Mouse (Mus musculus): ENCODE measurements around the gene Kdm5c. TPM values are rescaled to one million over a fixed set of nuclear protein-coding genes. Genes with fewer than 3 reads are reported as not detected.
A peak's percentile ranks its signal among the peaks of the same experiment; 100 is the strongest.

The Kdm5c gene
- 128 and 151 TPM in 2 replicates for total RNA-seq (2012; rRNA removed)

DNA sequence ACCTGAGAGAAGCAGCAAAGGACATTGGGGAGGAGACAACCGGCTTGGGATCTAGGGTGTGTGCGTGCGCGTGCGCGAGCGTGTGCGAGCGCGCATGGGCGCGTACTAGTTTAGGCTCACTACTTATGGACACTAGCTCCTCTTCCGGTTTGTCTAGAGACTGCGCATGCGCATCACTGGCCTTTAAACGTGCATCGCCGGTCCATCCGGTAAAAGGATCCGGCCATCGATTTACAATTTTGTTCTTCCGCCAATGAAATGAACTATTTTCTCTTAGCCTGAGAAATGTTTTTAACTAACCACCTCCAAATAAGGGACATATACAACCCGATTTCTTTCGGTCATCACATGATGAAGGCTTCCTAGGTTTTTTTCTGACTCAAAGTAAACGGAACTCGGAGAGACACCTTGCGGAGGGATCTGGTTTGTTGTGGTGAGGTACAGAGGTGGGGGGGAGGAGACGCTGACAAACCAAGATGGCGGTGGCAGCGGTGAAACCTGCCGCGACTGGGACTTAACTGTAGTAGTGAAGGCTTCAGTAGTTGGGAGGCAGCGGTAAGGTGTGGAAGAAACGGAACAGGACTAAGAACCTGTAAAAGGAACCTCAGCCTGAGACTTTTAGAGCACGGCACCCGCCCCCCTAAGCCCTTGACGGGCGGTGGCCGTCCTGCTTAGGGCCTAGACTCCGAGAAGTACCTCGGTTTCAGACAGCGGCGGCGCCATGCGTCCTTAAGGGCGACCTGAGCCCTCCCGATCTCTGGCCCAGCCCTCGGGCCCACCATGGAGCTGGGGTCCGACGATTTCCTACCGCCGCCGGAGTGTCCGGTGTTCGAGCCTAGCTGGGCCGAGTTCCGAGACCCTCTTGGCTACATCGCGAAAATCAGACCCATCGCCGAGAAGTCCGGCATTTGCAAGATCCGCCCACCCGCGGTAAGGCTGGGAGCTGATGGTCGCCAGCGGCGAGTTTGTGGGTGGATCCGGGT lies at the start of gene Kdm5c:
TSS of gene Kdm5c (plus strand) at position 240 of the 983 bp plus-strand sequence.
- Histone ChIP-seq H3K4me3 (ENCODE audit: insufficient read depth in 1 of 2, low read depth in 1 of 2, low read length in 2 of 2, poor library complexity in 1 of 2, severe bottlenecking in 1 of 2) (peak within 1 kb of the TSS; percentile 84 to 97), H3K9ac (ENCODE audit: insufficient read depth, low read depth, low read length, poor library complexity, severe bottlenecking) (peak within 1 kb of the TSS; percentile 91), H3K27ac (ENCODE audit: insufficient read depth, low read depth, low read length, poor library complexity, severe bottlenecking) (peak within 1 kb of the TSS; percentile 80), H3K36me3 (ENCODE audit: control insufficient read depth, insufficient read depth, low read length, poor library complexity, severe bottlenecking) (peaks cover 2% of the 10 kb centered on the region), H3K4me1 (ENCODE audit: control insufficient read depth in 2 of 2, insufficient read depth in 2 of 2, low read length in 2 of 2, poor library complexity in 1 of 2) (no peaks in the 10 kb centered on the region), H3K9me3 (ENCODE audit: control insufficient read depth, insufficient read depth, low read depth, low read length) (no peaks in the 10 kb centered on the region)
- peak; percentile 91 for DNase-seq (ENCODE audit: low read depth, low spot score)
- in situ Hi-C loops (cut with MboI; ENCODE audit: low sequenced_read_pairs in 2 of 2, unreplicated experiment in 2 of 2), result no loop called here
- TF ChIP-seq HCFC1 (IDR thresholded peaks at IDR 0.05; ENCODE audit: borderline replicate concordance, insufficient read depth, low read length) (peak; percentile 18; the same call in 1 of the 2 replicates), CHD2 (IDR thresholded peaks at IDR 0.05; ENCODE audit: low read depth, low read length) (peak; percentile 79), ZC3H11A (IDR thresholded peaks at IDR 0.05; ENCODE audit: borderline replicate concordance, low read depth, low read length) (no peak), ZNF384 (IDR thresholded peaks at IDR 0.05; ENCODE audit: low read depth, low read length) (no peak)

- Histone ChIP-seq H3K4me3 (ENCODE audit: insufficient read depth in 1 of 2, low read depth in 1 of 2, low read length in 2 of 2, poor library complexity in 1 of 2, severe bottlenecking in 1 of 2) (no peak overlapping the region), H3K9me3 (ENCODE audit: control insufficient read depth, insufficient read depth, low read depth, low read length) (no peaks in the 10 kb centered on the region), H3K27ac (ENCODE audit: insufficient read depth, low read depth, low read length, poor library complexity, severe bottlenecking) (no peak overlapping the region), H3K4me1 (ENCODE audit: control insufficient read depth in 2 of 2, insufficient read depth in 2 of 2, low read length in 2 of 2, poor library complexity in 1 of 2) (no peaks in the 10 kb centered on the region), H3K36me3 (ENCODE audit: control insufficient read depth, insufficient read depth, low read length, poor library complexity, severe bottlenecking) (no peaks in the 10 kb centered on the region), H3K9ac (ENCODE audit: insufficient read depth, low read depth, low read length, poor library complexity, severe bottlenecking) (no peak overlapping the region)
- no peak for DNase-seq (ENCODE audit: low read depth, low spot score)
- TF ChIP-seq ZNF384 (IDR thresholded peaks at IDR 0.05; ENCODE audit: low read depth, low read length) (no peak), HCFC1 (IDR thresholded peaks at IDR 0.05; ENCODE audit: borderline replicate concordance, insufficient read depth, low read length) (no peak), MAFK (IDR thresholded peaks at IDR 0.05; ENCODE audit: insufficient read depth, low read depth, low read length) (no peak), ZC3H11A (IDR thresholded peaks at IDR 0.05; ENCODE audit: borderline replicate concordance, low read depth, low read length) (no peak), CHD2 (IDR thresholded peaks at IDR 0.05; ENCODE audit: low read depth, low read length) (no peak)
- in situ Hi-C loops (cut with MboI; ENCODE audit: low sequenced_read_pairs in 2 of 2, unreplicated experiment in 2 of 2), result no loop called here
Measured at GRCm38 (mm10) chrX:152187151-152187550, 45.7 kb upstream of the Kdm5c start.

GRCm38 (mm10) chrX:152191266-152191665 lies 41.6 kb upstream of the Kdm5c start:
- in situ Hi-C loops (cut with MboI; ENCODE audit: low sequenced_read_pairs in 2 of 2, unreplicated experiment in 2 of 2), result no loop called here
- DNase-seq (ENCODE audit: low read depth, low spot score), result no peak
- Histone ChIP-seq H3K27ac (ENCODE audit: insufficient read depth, low read depth, low read length, poor library complexity, severe bottlenecking) (no peak overlapping the region), H3K36me3 (ENCODE audit: control insufficient read depth, insufficient read depth, low read length, poor library complexity, severe bottlenecking) (no peaks in the 10 kb centered on the region), H3K9me3 (ENCODE audit: control insufficient read depth, insufficient read depth, low read depth, low read length) (no peaks in the 10 kb centered on the region), H3K4me1 (ENCODE audit: control insufficient read depth in 2 of 2, insufficient read depth in 2 of 2, low read length in 2 of 2, poor library complexity in 1 of 2) (no peaks in the 10 kb centered on the region), H3K4me3 (ENCODE audit: insufficient read depth in 1 of 2, low read depth in 1 of 2, low read length in 2 of 2, poor library complexity in 1 of 2, severe bottlenecking in 1 of 2) (no peak overlapping the region), H3K9ac (ENCODE audit: insufficient read depth, low read depth, low read length, poor library complexity, severe bottlenecking) (no peak overlapping the region)
- TF ChIP-seq ZNF384 (IDR thresholded peaks at IDR 0.05; ENCODE audit: low read depth, low read length) (no peak), ZC3H11A (IDR thresholded peaks at IDR 0.05; ENCODE audit: borderline replicate concordance, low read depth, low read length) (no peak), MAFK (IDR thresholded peaks at IDR 0.05; ENCODE audit: insufficient read depth, low read depth, low read length) (no peak), HCFC1 (IDR thresholded peaks at IDR 0.05; ENCODE audit: borderline replicate concordance, insufficient read depth, low read length) (no peak), CHD2 (IDR thresholded peaks at IDR 0.05; ENCODE audit: low read depth, low read length) (no peak)

DNA sequence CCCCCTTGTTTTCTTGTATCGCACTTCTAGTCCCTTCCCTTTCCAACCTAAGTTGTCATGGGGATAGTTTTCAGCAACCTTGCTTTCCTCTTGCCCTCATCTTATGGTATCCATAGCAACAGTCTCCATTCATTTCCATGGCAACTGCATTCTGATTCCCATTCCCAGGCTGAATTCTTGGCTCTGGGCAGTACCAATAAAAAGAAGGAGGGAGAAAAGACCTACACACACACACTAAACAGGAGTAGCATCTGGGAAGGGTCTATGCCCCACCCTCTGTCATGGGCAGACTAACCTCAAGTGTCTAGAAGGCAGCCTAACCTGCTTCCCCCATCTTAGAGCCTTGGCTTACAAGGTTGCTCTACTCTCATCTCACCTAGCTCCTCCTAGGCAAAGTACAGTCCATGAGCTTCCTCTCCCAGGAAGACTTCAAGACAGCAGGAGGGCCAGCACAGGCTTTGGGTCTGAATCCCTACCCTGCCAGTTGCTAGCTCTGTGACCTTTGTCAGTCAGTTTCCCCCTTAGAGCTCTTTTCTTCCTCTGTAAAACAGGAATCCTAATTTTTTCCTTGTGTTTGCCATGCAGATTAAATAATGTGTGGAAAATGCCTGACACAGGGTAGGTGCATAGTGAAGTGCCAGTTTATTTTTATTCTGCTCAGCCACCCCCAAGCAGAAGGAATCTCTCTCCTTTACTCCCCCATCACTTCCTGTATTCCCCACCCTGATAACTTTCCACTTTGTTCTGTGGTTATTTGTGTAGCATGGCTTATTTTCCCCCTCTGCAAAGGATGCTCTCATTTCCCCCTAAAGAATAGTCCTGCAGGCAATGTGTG lies 34.8 kb upstream of the Kdm5c start:
- no peaks in the 10 kb centered on the region for H3K36me3 ChIP-seq (ENCODE audit: control insufficient read depth, insufficient read depth, low read length, poor library complexity, severe bottlenecking)
- no peak for DNase-seq (ENCODE audit: low read depth, low spot score)
- in situ Hi-C loops (cut with MboI; ENCODE audit: low sequenced_read_pairs in 2 of 2, unreplicated experiment in 2 of 2), result no loop called here
- no peak overlapping the region for H3K27ac ChIP-seq (ENCODE audit: insufficient read depth, low read depth, low read length, poor library complexity, severe bottlenecking)
- H3K9me3 ChIP-seq (ENCODE audit: control insufficient read depth, insufficient read depth, low read depth, low read length), result no peaks in the 10 kb centered on the region
- H3K4me1 ChIP-seq (ENCODE audit: control insufficient read depth in 2 of 2, insufficient read depth in 2 of 2, low read length in 2 of 2, poor library complexity in 1 of 2), result peaks cover 0 to 6% of the 10 kb centered on the region in 2 experiments; a peak in 1 of 4 replicates
- no peak overlapping the region for H3K9ac ChIP-seq (ENCODE audit: insufficient read depth, low read depth, low read length, poor library complexity, severe bottlenecking)
- no peak overlapping the region for H3K4me3 ChIP-seq (ENCODE audit: insufficient read depth in 1 of 2, low read depth in 1 of 2, low read length in 2 of 2, poor library complexity in 1 of 2, severe bottlenecking in 1 of 2)
- TF ChIP-seq HCFC1 (IDR thresholded peaks at IDR 0.05; ENCODE audit: borderline replicate concordance, insufficient read depth, low read length), result no peak
- TF ChIP-seq ZNF384 (IDR thresholded peaks at IDR 0.05; ENCODE audit: low read depth, low read length), result no peak
- no peak for TF ChIP-seq ZC3H11A (IDR thresholded peaks at IDR 0.05; ENCODE audit: borderline replicate concordance, low read depth, low read length)
- TF ChIP-seq CHD2 (IDR thresholded peaks at IDR 0.05; ENCODE audit: low read depth, low read length), result no peak
- no peak for TF ChIP-seq MAFK (IDR thresholded peaks at IDR 0.05; ENCODE audit: insufficient read depth, low read depth, low read length)
